Mouse (Mus musculus) G1E (cell line): Measurements from ENCODE around the gene Fkbp2. TPM values are rescaled to one million over a fixed set of nuclear protein-coding genes. Genes with fewer than 3 reads are reported as not detected.

Source experiments
- ATAC-seq: 2 replicates; pipeline ENCODE4 v1.8.0; 2016; ENCODE audit warnings: mild to moderate bottlenecking; ENCODE audit not compliant: insufficient number of reproducible peaks, poor library complexity, low FRiP score, severe bottlenecking; ENCODE audit errors: extremely low read depth
- DNase-seq: peaks from one replicate; pipeline ENCODE4 v3.0.0; 2012; ENCODE audit warnings: low spot score
- H3K27me3 ChIP-seq: 2 replicates; pipeline ENCODE4 v1.6.1; 2012; ENCODE audit warnings: mild to moderate bottlenecking, low read length, inconsistent platforms; ENCODE audit not compliant: insufficient read depth
- H3K36me3 ChIP-seq: replicated peaks from 2 replicates; pipeline ENCODE3; 2012; ENCODE audit warnings: mild to moderate bottlenecking, inconsistent platforms
- H3K4me1 ChIP-seq: 2 replicates; pipeline ENCODE4 v1.6.1; 2012; ENCODE audit warnings: low read depth, low read length, inconsistent platforms, mixed read lengths; ENCODE audit not compliant: insufficient read depth
- H3K4me3 ChIP-seq: 2 replicates; pipeline ENCODE4 v1.5.1; 2012; ENCODE audit warnings: low read depth, mild to moderate bottlenecking, inconsistent platforms, low read length, moderate library complexity, mixed read lengths
- H3K9me3 ChIP-seq: replicated peaks from 2 replicates; pipeline ENCODE4 v1.6.1; 2012; ENCODE audit warnings: inconsistent platforms
- CTCF ChIP-seq: IDR thresholded peaks from 2 replicates; pipeline ENCODE4 v1.5.1; 2012; ENCODE audit warnings: low read depth, low read length, inconsistent platforms, mixed read lengths
- GATA1 ChIP-seq: IDR thresholded peaks from 2 replicates; pipeline ENCODE4 v1.6.1; 2012; ENCODE audit warnings: borderline replicate concordance, low read length, inconsistent platforms, mixed read lengths
- GATA2 ChIP-seq: IDR thresholded peaks from 2 replicates; pipeline ENCODE4 v1.6.1; 2012; ENCODE audit warnings: low read depth, low read length, inconsistent platforms, borderline replicate concordance
- POLR2AphosphoS5 ChIP-seq: IDR thresholded peaks from 2 replicates; pipeline ENCODE4 v1.6.1; 2012; ENCODE audit warnings: low read depth, low read length, inconsistent platforms; ENCODE audit not compliant: insufficient replicate concordance
- TAL1 ChIP-seq: conservative IDR thresholded peaks from 2 replicates; pipeline ENCODE4 v1.6.1; 2012; ENCODE audit warnings: low read depth, low read length, inconsistent platforms, mixed read lengths
- polyA plus RNA-seq: library from polyadenylated mRNA; stranded (reverse); fragments of >175 nt; gene quantifications from 2 replicates; pipeline ENCODE4 v1.2.3, GENCODE M21; 2012
- total RNA-seq, 2 experiments: library from RNA; stranded (forward) in 1 of 2; stranded (reverse) in 1 of 2; fragments of 200-1000 nt in 1 of 2; fragments of >200 nt in 1 of 2; fragmentation: Nextera tagmentation in 1 of 2; gene quantifications; 2 replicates each; pipeline ENCODE4 v1.2.3; 2014 to 2017

Fkbp2 gene
- total and polyA plus RNA-seq, 3 experiments = 72.0 to 170 (median 72.6) TPM

GRCm38 (mm10) chr19:6937541-6938465, 42.5 kb downstream of the Fkbp2 start:
- H3K27me3 ChIP-seq = peaks cover 28% of the 10 kb centered on the region
- no peak overlapping the region for H3K4me3 ChIP-seq
- no peak for ATAC-seq

GRCm38 (mm10) chr19:6936299-6936698, 44.0 kb downstream of the Fkbp2 start:
- peaks cover 25% of the 10 kb centered on the region for H3K4me1 ChIP-seq
- ATAC-seq = no peak
- no peak for DNase-seq
- H3K36me3 ChIP-seq = peaks cover 24% of the 10 kb centered on the region
- peaks cover 8% of the 10 kb centered on the region for H3K9me3 ChIP-seq
- no peak overlapping the region for H3K4me3 ChIP-seq
- H3K27me3 ChIP-seq = peaks cover 42% of the 10 kb centered on the region
- TF ChIP-seq CTCF (0 out of 2 replicates have a peak, but pooled peaks have one; percentile 22), POLR2AphosphoS5 (no peak)

More at GRCm38 (mm10) chr19:6937541-6938465, 42.5 kb downstream of the Fkbp2 start:
- no peak for DNase-seq
- H3K4me1 ChIP-seq = peaks cover 29% of the 10 kb centered on the region
- TF ChIP-seq GATA2 = no peak
- no peak for TF ChIP-seq GATA1
- no peak for TF ChIP-seq POLR2AphosphoS5
- no peak for TF ChIP-seq CTCF
- TF ChIP-seq TAL1 = no peak
- H3K9me3 ChIP-seq = peaks cover 8% of the 10 kb centered on the region
- peaks cover 24% of the 10 kb centered on the region for H3K36me3 ChIP-seq

GRCm38 (mm10) chr19:6934195-6934977, 45.9 kb downstream of the Fkbp2 start, which contains the start of gene Kcnk4:
Gene Kcnk4 (minus strand): TSS chr19:6934515.
- DNase-seq (no peak), ATAC-seq (no peak)
- Histone ChIP-seq H3K4me1 (peaks cover 7% of the 10 kb centered on the region), H3K4me3 (peak within 1 kb of the TSS; percentile 33; the same call in 1 of the 2 replicates), H3K36me3 (peaks cover 19% of the 10 kb centered on the region), H3K9me3 (peaks cover 8% of the 10 kb centered on the region), H3K27me3 (peaks cover 50% of the 10 kb centered on the region)
- no peak for TF ChIP-seq POLR2AphosphoS5
- TF ChIP-seq GATA1 = no peak

- Histone ChIP-seq H3K4me3 (peak overlapping the region; percentile 33; the same call in 1 of the 2 replicates), H3K36me3 (peaks cover 12% of the 10 kb centered on the region), H3K4me1 (peaks cover 6% of the 10 kb centered on the region; the same call in 1 of the 2 replicates), H3K9me3 (peaks cover 8% of the 10 kb centered on the region), H3K27me3 (peaks cover 53% of the 10 kb centered on the region)
- TF ChIP-seq CTCF (no peak), TAL1 (no peak), POLR2AphosphoS5 (no peak), GATA2 (no peak), GATA1 (no peak)
- ATAC-seq = no peak
- DNase-seq = no peak
These were observed 46.7 kb downstream of the Fkbp2 start for GRCm38 (mm10) chr19:6933436-6934194.

GRCm38 (mm10) chr19:6933102-6933435, 47.2 kb downstream of the Fkbp2 start:
- no peak for TF ChIP-seq TAL1
- no peak for TF ChIP-seq POLR2AphosphoS5
- TF ChIP-seq GATA1 = no peak
- TF ChIP-seq GATA2 = no peak
- DNase-seq = no peak
- peaks cover 56% of the 10 kb centered on the region for H3K27me3 ChIP-seq
- H3K36me3 ChIP-seq = peaks cover 6% of the 10 kb centered on the region
- no peak overlapping the region for H3K4me3 ChIP-seq
- no peak for ATAC-seq
- peaks cover 6% of the 10 kb centered on the region; the same call in 1 of the 2 replicates for H3K4me1 ChIP-seq
- peaks cover 8% of the 10 kb centered on the region for H3K9me3 ChIP-seq

- TF ChIP-seq CTCF = no peak
- ATAC-seq (no peak), DNase-seq (no peak)
- H3K9me3 ChIP-seq = peaks cover 8% of the 10 kb centered on the region
- H3K27me3 ChIP-seq = peaks cover 65% of the 10 kb centered on the region
- H3K36me3 ChIP-seq = no peaks in the 10 kb centered on the region
- no peak overlapping the region for H3K4me3 ChIP-seq
- H3K4me1 ChIP-seq = peaks cover 6% of the 10 kb centered on the region
These were observed 48.3 kb downstream of the Fkbp2 start for GRCm38 (mm10) chr19:6932018-6932417.
